Mouse (Mus musculus) ovary, adult 10 weeks (tissue): ENCODE data around the gene Nup43. TPM values are rescaled to one million over a fixed set of nuclear protein-coding genes. Genes with fewer than 3 reads are reported as not detected.

ENCODE experiments used
- polyA plus RNA-seq: library from polyadenylated mRNA; stranded (reverse); fragments of 350-450 nt; fragmentation: Illumina TruSeq; extraction: RNeasy Lipid Tissue Mini Kit (QIAGEN cat#74804); gene quantifications from one replicate; pipeline ENCODE4 v1.2.3, GENCODE M21; 2014

The Nup43 gene
- 26.5 TPM for polyA plus RNA-seq

GRCm38 (mm10) chr10:7667342-7667802, at the start of gene Nup43:
Gene Nup43 (plus strand): TSS chr10:7667503.

GRCm38 (mm10) chr10:7680731-7681301, 13.5 kb downstream of the Nup43 start, which contains the start of the genes Pcmt1 and Lats1:
Gene Pcmt1 (minus strand): TSS chr10:7681136.
Gene Lats1 (plus strand): TSS chr10:7681214.

DNA sequence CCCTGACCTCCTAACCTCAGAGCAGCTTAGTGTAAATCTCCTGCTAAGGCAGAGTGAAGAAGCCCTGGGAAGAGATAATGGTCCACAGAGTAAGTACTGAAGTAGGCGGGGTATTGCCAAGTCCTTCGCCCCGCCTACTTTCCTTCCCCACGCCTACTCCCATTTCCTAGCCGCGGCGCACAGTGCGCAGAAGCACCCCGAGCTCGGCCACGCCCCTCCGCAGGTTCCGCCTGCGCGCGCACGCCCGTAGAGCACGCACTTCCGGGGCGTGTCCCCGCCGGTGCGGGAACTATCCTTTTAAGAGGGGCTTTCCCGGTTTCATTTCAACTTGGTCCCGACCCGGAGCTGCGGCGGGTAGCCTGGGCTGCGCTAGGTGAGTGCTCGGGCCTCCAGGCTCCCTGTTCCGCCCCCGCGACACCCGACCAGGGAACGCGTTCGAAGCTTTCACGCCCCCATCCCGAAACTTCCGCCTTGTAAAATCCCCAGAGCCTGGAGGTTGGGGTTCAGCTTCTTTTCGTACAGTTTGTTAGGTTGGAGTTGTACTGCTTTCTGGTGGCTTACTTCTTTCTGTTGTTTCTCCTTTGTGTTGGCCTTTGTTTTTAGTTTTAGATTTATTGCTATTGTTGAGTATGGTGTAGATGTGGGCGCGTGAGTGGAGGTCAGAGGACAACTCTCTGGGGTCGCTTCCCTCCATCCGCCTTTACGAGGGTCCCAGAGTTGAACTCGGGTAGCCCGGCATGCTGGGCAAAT, 58.6 kb downstream of the Nup43 start, which contains the start of gene Katna1:
Gene Katna1 (plus strand): TSS at position 250 of the 750 bp plus-strand sequence.

Other genes with a start within 250 kb of the Nup43 start
- gene Ulbp1, start 193.9 kb upstream of the Nup43 start, polyA plus RNA-seq, result 17.4 TPM
- gene Lrp11, start 77.7 kb upstream of the Nup43 start, polyA plus RNA-seq, result 17.6 TPM
- 68.3 TPM for gene Pcmt1, start 13.6 kb downstream of the Nup43 start, polyA plus RNA-seq
- 79.7 TPM for gene Lats1, start 13.7 kb downstream of the Nup43 start, polyA plus RNA-seq
- gene Katna1, start 58.5 kb downstream of the Nup43 start, polyA plus RNA-seq, result 44.8 TPM
- 446 TPM for gene Ginm1, start 125.3 kb downstream of the Nup43 start, polyA plus RNA-seq
- 107 TPM for gene Ppil4, start 125.4 kb downstream of the Nup43 start, polyA plus RNA-seq
- gene Zc3h12d, start 165.0 kb downstream of the Nup43 start, polyA plus RNA-seq, result 0.43 TPM